Mouse (Mus musculus) bone marrow macrophage, adult 2 months (primary cell): ENCODE data around the gene Siae. TPM values are rescaled to one million over a fixed set of nuclear protein-coding genes. Genes with fewer than 3 reads are reported as not detected.

ENCODE experiments used
- H3K27ac ChIP-seq: 2 replicates; pipeline ENCODE4 v1.5.1; 2012; ENCODE audit warnings: low read depth, low read length; ENCODE audit not compliant: insufficient read depth
- H3K4me1 ChIP-seq: 2 replicates; pipeline ENCODE4 v1.6.1; 2012; ENCODE audit warnings: low read length; ENCODE audit not compliant: control insufficient read depth, insufficient read depth
- H3K4me3 ChIP-seq: 2 replicates; pipeline ENCODE4 v1.5.1; 2012; ENCODE audit warnings: mild to moderate bottlenecking, low read length, moderate library complexity; ENCODE audit not compliant: insufficient read depth
- CTCF ChIP-seq: IDR thresholded peaks from 2 replicates; pipeline ENCODE4 v1.5.1; 2012; ENCODE audit warnings: low read depth, mild to moderate bottlenecking, low read length, moderate library complexity
- POLR2A ChIP-seq: IDR thresholded peaks from 2 replicates; pipeline ENCODE4 v1.6.1; 2012; ENCODE audit warnings: mild to moderate bottlenecking, low read depth, low read length, borderline replicate concordance
- polyA plus RNA-seq: library from polyadenylated mRNA; stranded (reverse); fragments of >200 nt; gene quantifications from 2 replicates; pipeline ENCODE4 v1.2.4, GENCODE M21; 2012; ENCODE audit not compliant: missing spikeins, insufficient read depth, insufficient read length

Siae gene
- polyA plus RNA-seq, 1 experiment = 31.5 TPM

DNA sequence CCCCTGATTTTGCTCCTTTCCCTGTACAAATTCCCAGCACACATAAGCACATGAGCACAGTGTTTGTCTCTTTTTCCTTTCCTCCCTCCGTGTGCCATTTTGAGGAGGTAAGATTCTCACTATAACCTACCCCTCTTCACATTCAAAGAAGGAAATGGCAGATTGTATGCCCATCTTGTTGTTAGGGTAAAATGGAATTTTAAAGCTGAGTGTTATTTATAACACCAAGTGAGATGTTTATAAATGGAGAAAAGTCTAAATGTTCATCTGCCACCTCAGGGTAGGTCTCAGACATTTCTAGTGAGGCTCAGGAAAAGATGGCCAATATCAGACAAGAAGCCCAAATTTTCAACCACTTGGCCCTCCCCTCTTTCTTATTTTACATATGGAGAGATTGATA, 69.0 kb downstream of the Siae start:
- Histone ChIP-seq H3K4me1 (peaks cover 3% of the 10 kb centered on the region; the same call in 1 of the 2 replicates), H3K27ac (no peak overlapping the region), H3K4me3 (no peak overlapping the region)
- TF ChIP-seq CTCF (no peak), POLR2A (no peak)

DNA sequence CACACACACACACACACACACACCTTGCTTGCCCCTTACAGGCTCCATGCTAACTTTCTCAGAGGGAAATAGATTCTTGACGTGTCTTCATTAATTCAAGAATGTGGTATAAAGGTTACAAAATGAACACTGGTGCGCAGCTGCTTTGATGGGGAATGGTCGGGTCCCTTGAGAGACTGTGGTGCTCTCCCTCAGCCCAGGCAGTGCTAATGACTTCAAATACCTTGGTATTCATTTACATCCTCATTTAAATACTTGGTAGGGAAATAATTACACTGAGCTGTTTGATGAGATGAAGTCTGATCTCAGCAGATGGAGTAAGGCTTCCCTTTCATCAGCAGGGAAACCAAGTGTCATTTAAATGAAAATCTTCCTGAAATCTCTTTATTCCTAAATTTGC, 69.6 kb downstream of the Siae start:
- Histone ChIP-seq H3K4me1 (peaks cover 5% of the 10 kb centered on the region), H3K27ac (no peak overlapping the region)
- TF ChIP-seq CTCF (no peak), POLR2A (no peak)

DNA sequence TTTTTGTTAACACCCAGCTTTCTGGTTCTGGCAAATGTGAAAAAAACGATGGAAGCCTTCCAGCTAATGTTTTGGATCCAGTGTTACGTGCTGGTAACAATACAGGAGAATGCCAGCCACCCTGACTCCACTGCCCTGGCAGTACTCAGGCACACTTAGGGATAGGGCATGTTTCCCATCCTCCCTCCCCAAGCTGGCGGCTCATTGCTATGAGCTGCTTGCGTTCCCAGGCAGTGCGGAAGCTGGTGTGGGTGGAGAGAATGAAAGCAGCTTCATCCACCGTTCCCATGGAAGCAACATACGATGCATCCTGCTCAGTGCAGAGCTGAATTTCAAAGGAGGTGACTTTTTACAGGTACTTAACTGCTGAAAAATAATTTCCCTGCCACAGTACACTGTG, 70.1 kb downstream of the Siae start:
- Histone ChIP-seq H3K27ac (no peak overlapping the region), H3K4me3 (no peak overlapping the region), H3K4me1 (peaks cover 5% of the 10 kb centered on the region)
- TF ChIP-seq POLR2A = no peak
- TF ChIP-seq CTCF = no peak

More for the DNA sequence above, 69.6 kb downstream of the Siae start:
- no peak overlapping the region for H3K4me3 ChIP-seq

DNA sequence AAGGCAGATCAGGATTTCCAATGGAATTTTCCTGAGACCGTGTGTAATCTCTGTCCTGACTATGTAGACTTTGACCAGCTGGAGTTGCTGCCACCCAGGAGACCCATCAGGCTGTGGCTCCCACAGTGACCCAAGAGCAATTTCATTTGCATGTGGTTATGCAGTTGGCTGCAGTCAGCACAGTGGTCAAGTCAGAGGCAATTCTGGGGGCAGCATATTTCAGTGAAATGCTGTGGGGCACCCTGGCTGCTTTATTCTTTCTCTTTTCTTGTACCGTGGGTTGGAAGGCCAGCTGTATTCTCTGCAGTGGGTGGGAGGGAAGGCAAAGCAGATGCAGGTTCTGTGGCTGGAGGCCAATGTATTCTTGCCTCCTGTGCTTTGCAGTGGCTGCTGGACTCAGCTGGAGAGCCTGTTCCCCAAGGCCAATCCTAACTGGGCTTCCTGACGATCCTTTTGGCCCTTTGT, 70.6 kb downstream of the Siae start:
- H3K4me3 ChIP-seq = no peak overlapping the region
- peaks cover 5% of the 10 kb centered on the region for H3K4me1 ChIP-seq
- no peak overlapping the region for H3K27ac ChIP-seq
- no peak for TF ChIP-seq CTCF
- TF ChIP-seq POLR2A = no peak

DNA sequence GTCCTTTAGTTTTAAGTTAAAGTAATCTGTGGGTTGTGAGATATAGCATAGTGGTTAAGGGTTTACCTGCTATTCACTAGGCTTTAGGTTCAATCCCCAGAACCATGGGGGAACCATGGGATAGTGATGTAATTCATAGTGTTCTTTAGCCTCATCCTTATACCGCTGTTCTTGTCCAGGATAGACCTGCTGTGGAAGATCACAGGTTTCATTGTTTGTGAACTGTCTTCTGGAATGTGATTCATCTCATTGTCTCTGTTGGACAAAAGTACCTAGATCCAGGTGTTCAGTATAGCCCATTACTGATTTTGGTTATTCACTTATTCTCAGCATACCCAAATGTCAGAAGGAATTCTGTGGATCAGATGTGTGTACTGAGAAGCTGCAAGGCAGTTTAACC, 71.8 kb downstream of the Siae start:
- no peak for TF ChIP-seq CTCF
- TF ChIP-seq POLR2A = no peak
- Histone ChIP-seq H3K4me3 (no peak overlapping the region), H3K4me1 (peaks cover 2% of the 10 kb centered on the region; the same call in 1 of the 2 replicates)

DNA sequence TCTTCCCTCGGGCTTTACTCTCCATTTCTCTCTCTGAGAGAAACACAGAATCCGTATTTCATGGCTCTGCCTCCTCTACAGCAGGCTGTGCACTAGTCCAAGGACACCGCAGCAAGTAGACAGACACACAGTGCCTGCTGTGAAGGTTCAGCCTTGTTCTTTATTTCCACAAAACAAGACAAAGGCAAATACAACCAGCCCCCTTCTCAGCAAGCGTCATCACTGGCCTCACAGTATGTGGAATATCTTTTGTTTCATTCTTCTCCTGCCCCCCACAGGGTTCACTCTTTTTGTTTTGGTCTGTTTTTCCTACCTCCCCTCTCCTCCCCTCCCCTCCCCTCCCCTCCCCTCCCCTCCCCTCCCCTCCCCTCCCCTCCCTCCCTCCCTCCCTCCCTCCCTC, 73.1 kb downstream of the Siae start:
- no peak for TF ChIP-seq CTCF
- no peak for TF ChIP-seq POLR2A
- Histone ChIP-seq H3K27ac (no peak overlapping the region), H3K4me3 (no peak overlapping the region), H3K4me1 (peaks cover 2% of the 10 kb centered on the region; the same call in 1 of the 2 replicates)

More for the DNA sequence above, 71.8 kb downstream of the Siae start:
- H3K27ac ChIP-seq = no peak overlapping the region

DNA sequence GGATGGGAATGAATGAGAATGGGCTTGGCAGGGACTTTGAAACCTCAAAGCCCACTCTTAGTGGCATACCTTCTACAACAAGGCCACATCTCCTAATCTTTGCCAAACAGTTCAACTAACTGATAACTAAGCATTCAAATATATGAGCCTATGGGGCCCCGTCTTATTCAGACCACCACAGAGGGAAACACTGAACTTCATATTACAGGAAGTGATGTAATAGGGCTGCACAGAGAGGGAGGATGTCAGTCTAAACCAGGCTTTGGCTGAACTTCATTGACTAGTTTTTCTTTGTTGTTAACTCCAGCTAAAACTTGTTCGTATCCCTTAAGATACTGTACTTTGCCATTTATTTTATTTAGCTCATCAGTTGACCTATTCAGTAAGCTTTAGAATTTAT, 74.4 kb downstream of the Siae start:
- no peak overlapping the region for H3K4me3 ChIP-seq
- TF ChIP-seq CTCF (no peak), POLR2A (no peak)
- H3K27ac ChIP-seq = no peak overlapping the region
- peaks cover 2% of the 10 kb centered on the region; the same call in 1 of the 2 replicates for H3K4me1 ChIP-seq

DNA sequence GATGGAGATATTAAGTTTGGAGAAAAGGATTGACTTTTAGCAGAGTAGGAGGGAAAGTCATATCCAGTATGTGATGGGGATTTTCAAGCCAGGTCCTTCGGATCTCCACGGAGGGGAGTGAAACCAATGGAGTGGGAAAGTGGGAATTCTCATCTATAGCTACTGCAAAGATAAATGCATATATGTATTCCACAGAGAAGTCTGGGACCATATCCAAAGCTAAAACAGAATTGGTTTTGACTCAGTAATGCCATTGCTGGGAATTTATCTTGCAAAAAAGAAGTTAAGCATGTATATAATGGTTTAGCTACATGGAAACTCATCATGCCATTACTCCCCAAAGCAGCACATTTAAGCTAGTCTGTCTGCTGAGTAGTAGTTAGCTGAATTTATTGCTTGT, 76.8 kb downstream of the Siae start:
- Histone ChIP-seq H3K27ac (no peak overlapping the region), H3K4me3 (no peak overlapping the region), H3K4me1 (peaks cover 6% of the 10 kb centered on the region)
- TF ChIP-seq CTCF = no peak
- no peak for TF ChIP-seq POLR2A

DNA sequence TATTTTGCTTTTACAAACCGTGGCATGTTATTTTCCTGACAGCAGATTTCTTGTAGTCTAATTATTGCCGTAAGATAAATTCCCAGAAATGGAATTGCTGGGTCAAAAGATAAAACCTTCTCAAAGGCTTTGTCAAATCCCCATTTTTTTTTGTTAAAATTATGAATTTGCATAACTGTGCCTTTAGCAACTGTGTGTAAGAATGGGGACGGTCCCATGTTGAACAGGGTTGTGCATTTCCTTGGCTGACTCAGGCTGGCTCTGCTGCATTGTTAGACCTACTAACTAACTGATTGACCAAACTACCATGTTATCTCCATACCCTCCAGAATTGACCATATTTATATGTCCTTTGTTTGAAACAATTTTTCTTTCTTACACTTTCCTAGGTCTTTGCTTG, 78.8 kb downstream of the Siae start:
- peaks cover 6% of the 10 kb centered on the region for H3K4me1 ChIP-seq
- H3K4me3 ChIP-seq = no peak overlapping the region
- H3K27ac ChIP-seq = no peak overlapping the region
- TF ChIP-seq CTCF (no peak), POLR2A (no peak)

DNA sequence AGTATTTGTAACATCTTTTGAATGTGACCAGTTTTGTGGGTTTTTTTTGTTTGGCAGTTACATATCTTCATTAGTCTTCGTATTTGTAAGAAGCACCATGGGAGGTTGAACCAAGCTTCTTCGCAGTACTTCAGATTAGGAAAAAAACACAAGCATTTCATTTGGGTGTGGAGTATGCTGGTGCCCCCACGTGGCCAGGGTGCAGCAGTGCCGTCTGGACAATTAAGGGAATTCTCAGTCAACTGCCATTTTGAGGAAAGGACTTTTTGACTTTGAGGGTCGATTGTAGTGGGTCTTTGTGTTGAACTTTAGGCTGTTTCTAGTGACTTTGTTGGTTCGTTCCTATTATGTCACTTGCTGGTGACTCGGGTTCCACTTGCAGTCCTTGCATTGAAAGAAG, 80.8 kb downstream of the Siae start:
- H3K27ac ChIP-seq = no peak overlapping the region
- no peak for TF ChIP-seq POLR2A
- TF ChIP-seq CTCF = peak; percentile 79
- peaks cover 4% of the 10 kb centered on the region; the same call in 1 of the 2 replicates for H3K4me1 ChIP-seq
- H3K4me3 ChIP-seq = no peak overlapping the region

DNA sequence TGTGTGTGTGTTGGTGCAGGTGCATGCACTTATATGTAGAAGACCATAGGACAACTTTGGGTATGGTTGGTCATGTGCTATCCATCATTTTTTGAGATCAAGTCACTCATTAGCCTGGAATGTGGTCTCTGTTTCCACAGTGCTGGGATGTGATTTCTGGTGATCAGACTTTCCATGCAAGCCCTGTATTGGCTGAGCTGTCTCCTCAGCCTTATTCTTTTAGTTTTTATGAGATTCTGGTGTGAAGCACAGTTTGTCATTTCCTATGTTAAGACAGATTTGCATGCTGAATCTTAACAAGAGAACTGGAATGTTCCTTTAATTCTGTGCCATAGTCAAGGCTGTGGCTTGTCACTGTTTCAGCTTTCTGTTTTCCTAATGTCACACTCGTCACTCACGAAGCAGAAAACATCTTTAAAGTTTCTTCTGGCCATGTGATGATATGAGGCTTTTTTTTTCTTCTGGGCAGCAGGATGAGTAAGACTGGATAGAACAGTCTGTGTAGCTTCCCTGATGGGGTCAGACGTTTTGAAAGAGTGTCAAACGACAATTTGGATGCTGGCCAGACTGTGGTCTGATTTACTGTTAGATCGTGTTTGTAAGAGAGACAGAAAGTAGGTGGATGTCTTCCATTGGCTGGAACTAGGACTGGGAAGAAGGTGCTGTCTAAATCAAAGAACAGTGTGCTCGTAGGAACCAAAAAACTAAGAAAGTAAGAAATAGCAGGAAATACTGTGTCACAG, 81.5 kb downstream of the Siae start:
- TF ChIP-seq CTCF (no peak), POLR2A (no peak)
- H3K4me1 ChIP-seq = peaks cover 4% of the 10 kb centered on the region; the same call in 1 of the 2 replicates
- H3K27ac ChIP-seq = no peak overlapping the region
- no peak overlapping the region for H3K4me3 ChIP-seq
